Mouse (Mus musculus) central nervous system, embryonic 18 days (tissue): ENCODE data around the gene Vmn1r73. TPM values are rescaled to one million over a fixed set of nuclear protein-coding genes. Genes with fewer than 3 reads are reported as not detected.

Experiments used
- polyA plus RNA-seq: library from polyadenylated mRNA; depleted of rRNA; stranded (reverse); fragments of >200 nt; gene quantifications from 2 replicates; pipeline ENCODE4 v1.2.3, GENCODE M21; 2012; rRNA removed

The Vmn1r73 gene
- not detected in 2 replicates for polyA plus RNA-seq

GRCm38 (mm10) chr7:11729966-11730365, at the start of gene Vmn1r73:
Gene Vmn1r73, plus strand, starts transcription at chr7:11730266.

Other genes with a start within 250 kb of the Vmn1r73 start
- not detected in 2 replicates for gene Zscan4-ps2, start 216.0 kb upstream of the Vmn1r73 start, polyA plus RNA-seq
- gene Zscan4-ps3, start 121.0 kb upstream of the Vmn1r73 start, polyA plus RNA-seq: not detected in 2 replicates
- not detected in 2 replicates for gene Vmn1r72, start 50.1 kb upstream of the Vmn1r73 start, polyA plus RNA-seq
- gene Vmn1r74, start 103.7 kb downstream of the Vmn1r73 start, polyA plus RNA-seq: not detected in 2 replicates
- gene Vmn1r75, start 144.4 kb downstream of the Vmn1r73 start, polyA plus RNA-seq: not detected in 2 replicates
- gene Vmn1r76, start 207.9 kb downstream of the Vmn1r73 start, polyA plus RNA-seq: not detected in 2 replicates